Mouse (Mus musculus) naive thymus-derived CD4-positive, alpha-beta T cell, adult 2 months (primary cell): ENCODE measurements around the gene Tmem186.

Source experiments
- DNase-seq: peaks from one replicate; pipeline ENCODE4 v3.0.0-alpha.2; 2011; ENCODE audit warnings: low read depth

Gene Tmem186

GRCm38 (mm10) chr16:8666452-8666851, 28.9 kb upstream of the Tmem186 start:
- DNase-seq = no peak

DNA sequence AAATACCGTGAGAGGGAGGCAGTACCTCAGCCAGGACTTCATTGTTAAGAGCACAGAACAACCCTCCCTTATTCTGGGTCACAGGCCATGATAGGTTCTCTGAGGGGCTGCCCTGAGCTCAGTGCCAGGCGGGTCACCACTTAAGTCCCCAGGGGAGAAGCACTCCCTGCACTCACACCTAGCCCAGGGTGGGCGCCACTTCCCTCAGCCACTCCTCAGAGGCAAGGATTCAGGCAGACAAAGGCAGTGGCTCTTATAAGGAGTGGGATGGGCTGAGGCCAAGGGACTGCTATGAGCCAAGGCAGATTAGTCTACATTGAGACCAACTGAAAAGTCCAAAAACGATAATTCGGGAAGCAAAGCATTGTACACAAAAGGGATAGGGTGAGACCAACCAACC, 27.9 kb upstream of the Tmem186 start:
- DNase-seq = no peak

- no peak for DNase-seq
These were observed 26.4 kb upstream of the Tmem186 start for GRCm38 (mm10) chr16:8663606-8664539.

DNA sequence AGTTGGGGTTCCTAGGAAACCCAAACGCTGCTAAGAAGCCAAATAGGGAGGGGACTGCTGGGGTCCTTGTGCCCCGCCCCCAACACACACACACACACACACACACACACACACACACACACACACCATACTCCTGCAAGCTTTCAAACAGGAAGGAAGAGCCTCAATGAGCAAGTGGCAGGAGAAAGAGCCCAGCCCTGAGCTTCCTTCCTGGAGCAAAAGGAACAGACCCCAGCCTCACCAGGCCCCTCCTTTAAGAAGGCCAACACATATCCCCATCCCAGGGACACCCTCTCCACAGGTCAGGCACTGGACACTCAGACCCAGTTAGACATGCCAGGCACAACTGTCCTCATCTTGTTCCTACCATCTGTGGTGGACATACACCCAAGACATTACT, 25.5 kb upstream of the Tmem186 start:
- DNase-seq = no peak

- no peak for DNase-seq
These were observed 21.3 kb upstream of the Tmem186 start for GRCm38 (mm10) chr16:8658764-8659163.

GRCm38 (mm10) chr16:8658349-8658748, 20.8 kb upstream of the Tmem186 start:
- no peak for DNase-seq

- DNase-seq = no peak
These were observed 18.7 kb upstream of the Tmem186 start for GRCm38 (mm10) chr16:8656256-8656655.

DNA sequence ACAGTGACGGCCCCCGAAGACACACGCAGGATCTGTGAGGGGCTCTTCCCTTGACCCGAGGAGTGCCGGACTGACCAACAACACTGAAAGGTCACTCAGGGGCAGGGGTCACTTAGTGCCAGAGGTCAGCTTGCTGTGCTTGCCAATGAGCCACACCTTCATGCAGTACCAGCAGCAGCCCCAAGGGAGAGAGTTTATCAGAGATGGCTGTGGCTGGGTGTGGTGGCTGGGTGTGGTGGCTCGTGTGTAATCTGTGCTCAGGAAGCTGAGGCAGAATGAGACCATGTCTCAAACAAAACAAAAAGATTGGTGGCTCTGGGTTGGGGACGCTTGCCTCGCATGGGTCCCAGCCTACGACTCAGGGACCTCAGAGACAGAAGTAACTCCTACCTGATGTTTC, 18.1 kb upstream of the Tmem186 start:
- DNase-seq = no peak

DNA sequence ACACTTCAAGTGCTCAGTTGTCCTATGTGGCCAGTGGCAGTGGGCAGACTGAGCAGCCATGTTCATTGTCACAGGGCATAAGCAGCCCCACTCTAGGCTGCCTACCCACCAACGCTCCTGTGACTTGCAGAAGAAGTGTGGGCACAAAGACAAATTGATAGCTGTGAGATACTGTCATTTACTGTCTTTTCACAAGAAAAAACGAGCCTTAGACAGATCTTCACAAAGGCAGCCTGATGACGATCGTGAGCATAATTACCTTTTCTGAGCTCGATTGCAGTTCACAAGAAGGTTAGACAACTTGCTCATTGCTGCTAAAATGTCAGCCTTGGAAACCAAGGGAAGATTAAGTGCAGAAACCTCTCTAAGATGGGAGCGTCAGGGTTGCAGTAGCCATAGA, 17.6 kb upstream of the Tmem186 start:
- DNase-seq = no peak

DNA sequence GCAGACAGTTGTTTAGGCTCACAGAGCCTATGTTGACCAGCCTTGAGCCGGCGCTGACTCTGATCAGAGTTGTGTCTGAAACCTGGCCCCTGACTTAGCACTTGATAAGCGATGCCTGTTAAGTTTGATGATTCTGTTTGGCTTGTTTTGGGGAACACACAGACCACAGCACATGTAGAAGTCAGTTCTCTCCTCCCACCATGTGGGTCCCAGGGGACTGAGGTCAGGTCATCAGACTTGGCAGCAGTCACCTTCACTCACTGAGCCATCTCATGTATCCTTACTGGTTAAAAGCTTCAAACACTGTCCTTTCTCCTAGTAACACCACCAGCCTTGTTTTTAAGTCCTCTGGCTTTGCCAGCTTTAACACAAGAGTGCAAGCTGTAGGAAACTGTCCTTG, 12.5 kb upstream of the Tmem186 start:
- no peak for DNase-seq

GRCm38 (mm10) chr16:8645546-8645945, 8.0 kb upstream of the Tmem186 start:
- DNase-seq = no peak

GRCm38 (mm10) chr16:8643855-8644254, 6.3 kb upstream of the Tmem186 start:
- DNase-seq = peak; percentile 65

DNA sequence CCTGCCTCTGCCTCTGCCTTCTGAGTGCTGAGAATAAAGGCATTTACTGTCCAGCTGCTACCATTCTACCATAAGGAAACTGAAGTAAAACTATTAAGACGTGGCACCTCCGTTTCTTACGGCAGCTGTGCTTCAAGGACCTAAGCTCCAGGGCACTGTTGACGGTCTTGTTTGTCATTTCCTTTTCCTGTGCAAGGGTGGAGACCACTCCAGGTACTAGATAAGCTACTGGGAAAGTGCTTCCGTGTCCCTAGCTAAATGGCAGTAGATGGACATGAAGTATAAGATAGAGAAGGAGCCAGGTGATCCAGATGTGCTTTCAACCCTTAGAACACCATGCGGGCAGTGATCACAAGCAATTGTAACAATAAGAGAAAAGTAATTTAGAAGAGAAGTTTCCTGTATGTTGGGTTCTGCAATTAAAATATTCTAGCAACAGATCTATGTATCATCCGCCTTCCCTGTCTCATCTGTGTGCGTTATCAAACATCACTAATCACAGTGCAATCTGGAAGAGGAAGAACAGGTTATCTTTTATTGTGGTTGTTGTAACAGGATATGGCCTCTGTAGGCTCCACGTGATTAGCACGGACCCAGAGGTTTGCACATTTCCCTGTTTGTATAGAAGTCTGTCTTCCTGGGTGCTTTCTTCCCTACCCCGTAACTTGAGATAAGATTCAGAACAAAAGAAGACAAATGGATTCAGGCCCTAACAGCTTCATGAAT, 2.1 kb upstream of the Tmem186 start:
- peak; percentile 66 for DNase-seq

- DNase-seq = no peak
These were observed 619 bp upstream of the Tmem186 start for GRCm38 (mm10) chr16:8638131-8638530.

DNA sequence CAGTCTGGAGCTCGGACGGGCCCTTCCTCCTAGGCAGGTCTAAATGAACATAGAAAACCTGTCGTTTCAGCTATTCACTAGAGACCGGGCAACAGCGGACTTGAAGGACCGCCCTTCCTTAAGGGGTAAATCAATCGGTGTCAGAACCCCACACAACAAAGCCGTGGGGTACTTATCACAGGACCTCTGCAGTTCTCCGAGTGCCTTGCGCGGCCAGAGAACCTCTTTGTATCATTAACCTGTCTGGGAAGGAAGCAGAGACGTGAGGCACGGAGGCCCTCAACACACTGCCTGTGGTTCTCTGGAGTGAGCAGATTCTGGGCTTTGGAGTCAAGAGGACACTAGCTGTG, 670 bp downstream of the Tmem186 start:
- DNase-seq = no peak

DNA sequence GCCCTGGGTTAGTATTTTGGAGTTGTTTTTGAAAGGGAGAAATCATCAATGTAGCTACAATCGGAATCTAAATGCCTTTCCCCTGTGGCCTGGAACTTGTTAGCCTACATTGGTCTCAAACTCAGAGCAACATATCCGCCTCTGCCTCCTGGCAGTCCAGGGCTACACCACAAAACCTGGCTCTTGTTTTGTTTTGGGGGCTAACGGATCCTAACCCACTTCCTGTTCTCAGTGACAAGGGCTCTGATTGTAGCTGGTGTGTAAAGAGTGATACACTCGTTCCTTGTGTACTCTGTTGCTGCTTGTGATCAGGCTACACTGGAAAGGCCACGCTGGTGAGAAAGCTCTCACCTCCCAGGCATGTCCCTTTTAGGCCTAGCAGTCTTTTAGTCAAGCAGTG, 6.1 kb downstream of the Tmem186 start:
- no peak for DNase-seq

GRCm38 (mm10) chr16:8630419-8630818, 7.1 kb downstream of the Tmem186 start:
- no peak for DNase-seq

DNA sequence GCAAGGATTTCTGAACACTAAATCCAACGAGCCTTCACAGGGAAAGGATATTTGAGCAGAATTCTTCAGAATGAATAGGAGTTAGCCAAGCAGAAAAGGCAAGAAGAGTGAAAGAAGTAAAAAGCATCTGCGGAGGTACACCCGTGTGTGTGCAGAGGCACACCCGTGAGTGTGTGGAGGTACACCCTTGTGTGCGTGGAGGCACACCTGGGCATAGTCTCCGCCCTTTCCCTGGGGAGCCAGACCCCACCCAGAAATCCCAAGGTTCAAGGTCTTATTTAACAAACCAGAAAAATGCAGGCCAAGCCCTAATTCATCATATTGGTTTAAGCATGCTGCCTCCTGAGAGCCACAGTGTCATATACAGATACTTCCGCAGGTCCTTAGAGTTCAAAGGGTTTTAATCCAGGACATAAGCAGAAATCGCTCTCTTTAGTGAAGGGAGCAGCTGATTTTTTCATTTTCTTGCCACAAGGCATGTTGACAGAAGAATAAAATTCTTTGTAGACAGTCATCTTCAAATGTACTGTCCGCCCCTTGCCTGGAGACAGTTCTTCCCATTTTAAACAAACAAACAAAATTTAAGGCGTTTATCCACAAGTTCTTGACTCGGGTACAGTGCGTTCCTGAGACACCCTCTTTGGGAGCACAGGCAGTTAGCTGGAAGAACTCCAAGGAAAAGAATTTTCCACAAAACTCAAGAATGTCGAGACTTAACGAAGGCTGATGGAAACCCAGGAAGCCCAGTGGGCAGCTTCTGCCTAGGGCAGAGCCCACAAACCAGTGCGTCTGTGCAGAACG, 17.0 kb downstream of the Tmem186 start:
- no peak for DNase-seq

DNA sequence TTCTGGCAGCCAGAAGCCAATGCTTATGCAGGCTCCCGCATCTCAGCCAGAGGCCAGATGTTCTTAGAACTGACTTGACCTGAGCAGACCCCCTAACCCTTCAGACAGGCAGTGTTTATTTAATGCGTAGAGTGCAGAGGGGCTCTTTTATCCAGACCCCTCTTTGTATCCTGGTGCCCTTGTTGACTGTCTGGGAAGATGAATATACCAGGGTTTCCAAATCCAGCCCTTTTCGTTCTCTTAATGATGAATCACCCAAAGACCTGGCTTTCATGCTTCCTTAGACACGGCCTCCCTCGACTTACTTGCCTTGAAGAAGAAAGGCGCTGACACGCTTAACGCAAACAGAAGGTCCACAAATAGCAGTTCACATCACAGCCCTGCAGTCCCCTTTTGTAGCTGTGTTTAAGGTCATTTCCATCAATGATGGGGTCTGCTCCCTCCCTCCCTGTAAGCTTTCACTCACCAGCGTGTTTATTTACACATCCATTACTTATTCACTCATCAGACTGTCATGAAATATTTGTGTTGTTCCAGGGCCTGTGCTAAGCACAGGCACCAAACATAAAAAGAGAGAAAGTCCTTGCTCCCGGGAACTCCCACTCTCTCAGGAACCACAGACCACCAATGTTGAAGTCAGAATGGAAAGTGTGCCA, 17.7 kb downstream of the Tmem186 start:
- no peak for DNase-seq

DNA sequence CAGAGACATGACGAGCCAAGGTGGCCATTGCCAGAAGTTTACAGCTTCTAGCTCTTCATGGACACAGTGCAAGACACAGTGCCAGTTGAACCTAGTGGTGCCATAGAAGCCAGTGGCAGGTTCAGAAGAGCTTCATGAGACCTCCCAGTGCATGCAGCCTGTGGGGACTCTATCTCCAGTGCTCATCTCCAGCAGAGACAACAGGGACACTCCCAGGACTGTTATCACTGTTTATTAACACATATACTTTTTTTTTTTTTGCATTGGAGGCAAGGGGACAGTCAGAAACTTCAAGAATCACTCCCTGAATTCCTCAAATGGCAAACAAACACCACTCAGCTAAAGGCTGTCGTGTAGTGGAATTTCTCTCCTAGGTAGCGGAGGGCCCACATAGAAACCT, 24.1 kb downstream of the Tmem186 start:
- DNase-seq = no peak

DNA sequence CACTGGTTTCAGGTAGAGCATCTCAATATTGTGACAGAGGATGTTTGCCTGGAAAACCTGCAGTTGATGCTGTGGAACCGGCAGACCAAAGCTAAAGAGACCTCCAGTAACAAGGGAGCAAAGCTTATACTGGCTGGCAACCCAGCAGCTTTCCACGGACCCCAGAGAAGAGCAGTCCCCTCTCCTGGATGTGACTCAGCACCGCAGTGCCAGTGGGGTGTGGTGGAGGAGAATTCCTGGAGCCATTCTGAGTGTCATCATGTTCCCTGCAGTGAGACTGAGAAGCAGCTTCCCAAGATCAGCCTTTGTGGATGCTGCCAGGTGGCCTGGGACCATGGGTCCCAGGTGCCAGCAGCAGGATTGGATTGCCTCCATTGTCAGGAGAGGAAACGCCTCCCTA, 24.5 kb downstream of the Tmem186 start:
- DNase-seq = no peak
